Mouse (Mus musculus): ENCODE measurements around the gene Rasa4. TPM values are rescaled to one million over a fixed set of nuclear protein-coding genes. Genes with fewer than 3 reads are reported as not detected.
"Not testable (repeated sequence)": the region's sequence is repeated elsewhere in the genome, so short reads cannot be mapped to it uniquely, and the experiment has no call there.

Gene Rasa4
- total RNA-seq, 1 experiment from 2014 or later, result 7.3 TPM

- peak; percentile 60 for ATAC-seq (ENCODE audit: extremely low read depth, insufficient number of reproducible peaks, low FRiP score, poor library complexity, severe bottlenecking)
These were observed 22.1 kb upstream of the Rasa4 start for GRCm38 (mm10) chr5:136061567-136061966.

GRCm38 (mm10) chr5:136063920-136064319 is 19.8 kb upstream of the Rasa4 start:
- no peak for ATAC-seq (ENCODE audit: extremely low read depth, insufficient number of reproducible peaks, low FRiP score, poor library complexity, severe bottlenecking)

- not testable (repeated sequence) for ATAC-seq (ENCODE audit: extremely low read depth, insufficient number of reproducible peaks, low FRiP score, poor library complexity, severe bottlenecking)
These were observed 17.1 kb upstream of the Rasa4 start for GRCm38 (mm10) chr5:136066404-136067148.

- no peak for ATAC-seq (ENCODE audit: extremely low read depth, insufficient number of reproducible peaks, low FRiP score, poor library complexity, severe bottlenecking)
These were observed 14.3 kb upstream of the Rasa4 start for GRCm38 (mm10) chr5:136069411-136069810.

- ATAC-seq (ENCODE audit: extremely low read depth, insufficient number of reproducible peaks, low FRiP score, poor library complexity, severe bottlenecking), result no peak
These were observed 10.7 kb upstream of the Rasa4 start for GRCm38 (mm10) chr5:136073051-136073450.

GRCm38 (mm10) chr5:136073526-136073925 is 10.2 kb upstream of the Rasa4 start:
- no peak for ATAC-seq (ENCODE audit: extremely low read depth, insufficient number of reproducible peaks, low FRiP score, poor library complexity, severe bottlenecking)

- ATAC-seq (ENCODE audit: extremely low read depth, insufficient number of reproducible peaks, low FRiP score, poor library complexity, severe bottlenecking), result no peak
These were observed 8.6 kb upstream of the Rasa4 start for GRCm38 (mm10) chr5:136075076-136075475.

GRCm38 (mm10) chr5:136076284-136076683 is 7.4 kb upstream of the Rasa4 start:
- no peak for ATAC-seq (ENCODE audit: extremely low read depth, insufficient number of reproducible peaks, low FRiP score, poor library complexity, severe bottlenecking)

- no peak for ATAC-seq (ENCODE audit: extremely low read depth, insufficient number of reproducible peaks, low FRiP score, poor library complexity, severe bottlenecking)
These were observed 6.6 kb upstream of the Rasa4 start for GRCm38 (mm10) chr5:136077001-136077550.

- ATAC-seq (ENCODE audit: extremely low read depth, insufficient number of reproducible peaks, low FRiP score, poor library complexity, severe bottlenecking), result no peak
These were observed 5.6 kb upstream of the Rasa4 start for GRCm38 (mm10) chr5:136078136-136078535.

- ATAC-seq (ENCODE audit: extremely low read depth, insufficient number of reproducible peaks, low FRiP score, poor library complexity, severe bottlenecking), result no peak
These were observed 1.4 kb upstream of the Rasa4 start for GRCm38 (mm10) chr5:136082345-136082744.

GRCm38 (mm10) chr5:136084144-136084881 is 597 bp downstream of the Rasa4 start:
- ATAC-seq (ENCODE audit: extremely low read depth, insufficient number of reproducible peaks, low FRiP score, poor library complexity, severe bottlenecking), result no peak

- ATAC-seq (ENCODE audit: extremely low read depth, insufficient number of reproducible peaks, low FRiP score, poor library complexity, severe bottlenecking), result no peak; the same call in 1 of the 2 replicates
These were observed 1.4 kb downstream of the Rasa4 start for GRCm38 (mm10) chr5:136084891-136085651.

GRCm38 (mm10) chr5:136086290-136086689 is 2.6 kb downstream of the Rasa4 start:
- no peak for ATAC-seq (ENCODE audit: extremely low read depth, insufficient number of reproducible peaks, low FRiP score, poor library complexity, severe bottlenecking)

GRCm38 (mm10) chr5:136088821-136089575 is 5.3 kb downstream of the Rasa4 start:
- no peak for ATAC-seq (ENCODE audit: extremely low read depth, insufficient number of reproducible peaks, low FRiP score, poor library complexity, severe bottlenecking)

GRCm38 (mm10) chr5:136091927-136092326 is 8.2 kb downstream of the Rasa4 start:
- ATAC-seq (ENCODE audit: extremely low read depth, insufficient number of reproducible peaks, low FRiP score, poor library complexity, severe bottlenecking), result no peak

- ATAC-seq (ENCODE audit: extremely low read depth, insufficient number of reproducible peaks, low FRiP score, poor library complexity, severe bottlenecking), result no peak
These were observed 10.7 kb downstream of the Rasa4 start for GRCm38 (mm10) chr5:136094249-136095010.

- no peak for ATAC-seq (ENCODE audit: extremely low read depth, insufficient number of reproducible peaks, low FRiP score, poor library complexity, severe bottlenecking)
These were observed 11.4 kb downstream of the Rasa4 start for GRCm38 (mm10) chr5:136095089-136095488.
